Mouse (Mus musculus): Measurements from ENCODE around the gene Gm42674.

Gene Gm42674

DNA sequence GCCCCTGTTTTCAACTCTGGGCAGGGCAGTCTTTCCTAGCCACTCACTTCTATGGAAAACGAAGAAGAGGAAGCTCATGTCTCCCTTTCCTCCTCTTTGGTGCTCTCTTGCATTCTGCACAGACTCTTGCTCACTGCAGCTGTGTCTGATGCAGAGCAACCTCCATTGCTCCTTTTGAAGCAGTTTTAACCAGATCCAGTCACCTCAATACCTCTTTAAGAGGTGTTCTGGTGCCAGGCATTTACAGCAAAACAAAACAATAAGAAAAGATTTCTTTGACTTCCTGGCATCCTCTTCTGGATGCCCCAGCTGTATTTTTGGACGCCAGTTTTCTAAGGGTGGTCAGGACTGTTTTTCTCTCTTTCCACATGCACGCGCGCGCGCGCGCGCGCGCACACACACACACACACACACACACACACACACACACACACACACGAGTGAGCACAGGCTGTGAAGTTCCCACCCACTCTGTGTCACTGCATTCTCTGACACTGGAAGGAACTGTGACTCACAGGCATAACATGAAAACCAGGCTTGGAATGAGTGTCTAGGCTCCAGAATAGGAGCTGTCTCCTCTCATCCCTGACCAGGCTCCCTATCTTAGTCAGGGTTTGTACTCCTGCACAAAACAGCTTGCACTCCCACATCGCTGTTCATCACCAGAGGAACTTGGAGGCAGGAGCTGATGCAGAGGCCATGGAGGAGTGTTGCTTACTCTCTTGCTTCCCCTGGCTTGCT, 14.2 kb upstream of the Gm42674 start:
- no peak for TF ChIP-seq GATA4 (IDR thresholded peaks at IDR 0.05; ENCODE audit: insufficient replicate concordance, low read length)

DNA sequence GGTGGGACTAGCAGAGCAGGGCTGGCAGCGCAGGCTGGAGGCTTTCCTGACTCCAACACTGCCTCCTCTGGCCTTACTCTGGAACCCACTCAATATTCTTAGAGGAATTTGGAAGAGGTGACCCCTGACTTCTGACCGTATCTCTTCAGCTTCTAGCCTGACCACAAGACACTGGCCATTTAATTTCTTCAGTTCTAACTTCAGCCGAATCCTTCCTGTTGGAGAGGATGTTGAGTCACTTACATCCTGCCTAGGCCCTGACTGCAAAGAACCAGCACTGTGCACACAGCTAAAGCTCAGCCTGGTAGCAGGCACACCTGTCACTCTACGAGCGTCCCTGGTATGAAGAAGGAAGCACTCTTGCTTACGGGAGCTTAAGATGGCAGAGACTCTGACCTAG, 12.3 kb upstream of the Gm42674 start:
- TF ChIP-seq GATA4 (IDR thresholded peaks at IDR 0.05; ENCODE audit: insufficient replicate concordance, low read length): no peak

DNA sequence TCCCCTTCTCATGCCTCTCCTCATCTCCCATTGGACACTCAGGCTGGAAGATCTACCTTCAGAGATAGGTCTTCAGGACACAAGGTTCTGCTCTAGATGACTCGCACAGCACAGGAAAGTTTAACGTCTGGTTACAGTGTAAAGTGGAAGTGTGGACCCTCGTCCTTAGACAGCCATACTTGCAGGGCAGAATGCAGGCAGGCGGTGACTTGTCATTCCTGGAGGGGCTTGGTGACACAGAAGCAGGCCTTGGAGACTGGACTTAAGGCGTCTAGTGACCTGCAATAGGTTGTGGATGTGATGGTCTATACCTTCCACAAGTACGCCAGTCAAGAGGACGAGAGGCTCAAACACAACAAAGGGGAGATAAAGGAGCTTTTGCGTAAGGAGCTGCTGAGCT, 11.8 kb upstream of the Gm42674 start, which contains the start of gene S100a2:
TSS of gene S100a2 (plus strand) at position 301 of the 400 bp plus-strand sequence.
- no peak for TF ChIP-seq GATA4 (IDR thresholded peaks at IDR 0.05; ENCODE audit: insufficient replicate concordance, low read length)

DNA sequence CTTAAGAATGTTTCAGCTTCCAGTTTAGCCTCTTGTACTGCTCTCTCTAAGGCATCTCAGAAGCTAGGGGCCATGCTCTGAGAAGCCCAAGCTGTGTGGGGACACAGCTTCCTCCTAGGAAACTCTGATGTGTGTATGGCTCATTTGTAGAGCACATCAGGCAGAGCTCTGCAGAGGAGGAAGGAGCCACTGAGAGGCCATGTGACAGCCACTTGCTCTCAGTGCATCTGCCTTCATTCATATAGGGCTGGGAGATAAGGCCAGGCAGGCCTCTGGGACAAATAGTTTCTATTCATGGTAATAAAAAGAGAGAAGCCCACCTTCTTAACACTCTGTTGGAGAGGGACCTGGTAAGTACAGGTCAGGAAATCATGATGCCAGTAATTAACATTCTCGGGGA, 7.2 kb upstream of the Gm42674 start:
- TF ChIP-seq GATA4 (IDR thresholded peaks at IDR 0.05; ENCODE audit: insufficient replicate concordance, low read length): no peak

DNA sequence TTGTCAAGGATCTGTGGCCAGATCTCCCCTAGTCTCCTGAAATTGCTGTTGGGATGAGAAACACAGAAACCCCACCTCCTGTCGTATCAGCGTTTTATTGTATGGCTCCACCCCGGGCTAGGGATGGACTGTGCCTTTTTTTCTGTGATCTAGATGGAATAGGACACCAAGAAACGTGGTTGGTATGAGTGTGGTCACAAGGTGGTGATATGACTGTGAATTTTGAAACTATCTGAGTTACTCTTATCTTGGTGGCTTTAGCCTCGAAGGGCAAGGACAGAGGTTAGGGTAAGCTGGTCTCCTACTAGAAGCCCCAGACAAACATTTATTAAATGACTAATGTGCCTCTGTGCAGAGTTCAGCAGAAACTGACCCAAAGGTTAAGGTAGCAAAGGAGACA, 6.1 kb upstream of the Gm42674 start:
- TF ChIP-seq GATA4 (IDR thresholded peaks at IDR 0.05; ENCODE audit: insufficient replicate concordance, low read length): no peak

DNA sequence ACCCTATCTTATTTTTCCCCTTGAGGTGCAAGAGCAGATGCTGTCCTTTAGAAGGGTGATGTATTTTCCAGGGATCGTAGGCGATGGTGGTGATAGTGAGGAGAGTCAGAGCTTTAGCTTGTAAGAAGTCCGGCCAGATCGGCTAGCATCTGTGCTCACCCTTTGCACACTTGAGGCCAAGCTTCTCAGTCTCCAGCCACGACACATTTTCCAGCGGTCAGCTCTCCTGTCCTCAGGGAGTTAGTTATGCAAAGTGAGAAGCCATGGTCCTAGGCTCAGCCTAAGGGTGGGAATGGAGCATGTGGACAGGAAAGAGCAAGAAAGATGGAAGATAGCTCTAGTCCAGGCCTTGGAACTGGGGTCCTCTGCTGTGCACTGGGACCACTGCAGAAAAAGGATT, 4.9 kb upstream of the Gm42674 start:
- TF ChIP-seq GATA4 (IDR thresholded peaks at IDR 0.05; ENCODE audit: insufficient replicate concordance, low read length): no peak

DNA sequence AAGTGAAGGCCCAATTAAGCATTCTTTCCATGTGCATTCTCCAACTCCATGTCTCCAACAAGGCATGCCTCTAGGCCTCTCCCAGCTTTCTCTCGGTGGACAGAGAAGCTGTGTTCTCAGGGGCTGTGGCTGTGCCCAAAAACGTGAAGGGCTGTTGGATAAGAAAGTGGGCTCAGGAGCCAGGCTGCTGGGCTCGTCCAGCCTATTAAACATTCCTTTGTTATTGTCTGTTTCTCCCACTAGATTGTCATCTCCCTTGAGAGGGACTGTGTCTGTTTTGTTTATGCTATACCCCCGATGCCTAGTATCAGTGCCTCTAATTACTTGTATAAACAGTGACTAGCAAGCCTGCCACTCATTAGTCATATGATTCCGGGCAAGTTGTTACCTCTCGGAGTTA, 4.0 kb upstream of the Gm42674 start:
- TF ChIP-seq GATA4 (IDR thresholded peaks at IDR 0.05; ENCODE audit: insufficient replicate concordance, low read length): no peak

DNA sequence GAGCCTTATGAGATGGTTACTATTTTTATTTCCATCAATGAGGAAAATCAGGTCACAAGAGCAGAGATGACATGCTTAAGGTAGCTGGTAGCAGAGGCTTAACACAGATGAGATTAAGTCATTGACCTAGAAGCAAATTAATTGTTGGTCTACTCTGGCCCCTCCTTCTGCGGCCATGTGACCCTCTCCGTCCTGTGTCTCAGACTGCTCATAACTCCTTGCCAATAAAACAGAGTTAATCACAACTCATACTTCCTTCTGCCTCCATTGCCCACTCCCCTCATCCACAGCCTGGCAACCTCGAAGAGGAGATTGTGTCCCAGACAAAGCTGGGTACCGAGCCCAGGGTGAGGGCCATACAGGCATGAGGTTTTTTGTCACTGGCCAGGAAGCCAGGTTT, 3.5 kb upstream of the Gm42674 start:
- no peak for TF ChIP-seq GATA4 (IDR thresholded peaks at IDR 0.05; ENCODE audit: insufficient replicate concordance, low read length)

DNA sequence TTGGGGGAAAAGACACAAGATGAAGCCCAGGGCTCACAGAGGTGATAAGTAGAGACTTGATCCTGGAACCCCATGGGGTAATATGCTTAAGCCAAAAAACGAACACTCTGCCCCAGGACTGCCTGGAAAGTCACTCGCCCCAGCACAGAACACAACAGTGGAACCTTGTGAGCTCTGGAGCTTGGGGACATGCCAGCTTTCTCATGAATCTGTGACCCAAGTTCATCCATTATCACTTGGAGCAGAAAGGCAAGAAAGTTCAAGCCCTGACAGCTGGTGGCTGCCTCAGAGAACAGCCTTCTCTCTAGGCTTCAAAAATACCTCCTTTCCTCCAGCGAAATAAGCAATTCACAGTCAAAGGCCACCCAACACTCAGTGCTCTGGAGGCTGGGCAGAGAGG, 2.3 kb upstream of the Gm42674 start:
- no peak for TF ChIP-seq GATA4 (IDR thresholded peaks at IDR 0.05; ENCODE audit: insufficient replicate concordance, low read length)

DNA sequence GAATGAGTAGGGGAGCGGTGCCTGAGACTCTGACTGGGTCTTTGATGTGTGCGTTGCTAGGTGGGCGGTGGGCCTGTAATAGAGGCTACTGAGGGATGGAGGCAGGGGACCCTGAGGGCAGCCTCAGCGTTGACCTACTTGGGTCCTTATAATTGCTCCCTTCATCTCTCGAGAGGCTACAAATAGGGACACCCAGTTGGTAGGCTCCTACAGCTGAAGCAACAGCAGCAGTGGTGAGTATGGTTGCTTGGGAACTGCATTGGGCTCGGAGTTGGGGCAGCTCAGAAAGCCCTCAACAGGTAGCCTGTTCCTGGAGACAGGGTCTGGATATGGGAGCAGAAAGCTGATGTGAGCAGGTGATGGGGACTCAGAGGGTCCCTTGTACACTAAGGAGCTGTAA, 1.7 kb upstream of the Gm42674 start:
- no peak for TF ChIP-seq GATA4 (IDR thresholded peaks at IDR 0.05; ENCODE audit: insufficient replicate concordance, low read length)

DNA sequence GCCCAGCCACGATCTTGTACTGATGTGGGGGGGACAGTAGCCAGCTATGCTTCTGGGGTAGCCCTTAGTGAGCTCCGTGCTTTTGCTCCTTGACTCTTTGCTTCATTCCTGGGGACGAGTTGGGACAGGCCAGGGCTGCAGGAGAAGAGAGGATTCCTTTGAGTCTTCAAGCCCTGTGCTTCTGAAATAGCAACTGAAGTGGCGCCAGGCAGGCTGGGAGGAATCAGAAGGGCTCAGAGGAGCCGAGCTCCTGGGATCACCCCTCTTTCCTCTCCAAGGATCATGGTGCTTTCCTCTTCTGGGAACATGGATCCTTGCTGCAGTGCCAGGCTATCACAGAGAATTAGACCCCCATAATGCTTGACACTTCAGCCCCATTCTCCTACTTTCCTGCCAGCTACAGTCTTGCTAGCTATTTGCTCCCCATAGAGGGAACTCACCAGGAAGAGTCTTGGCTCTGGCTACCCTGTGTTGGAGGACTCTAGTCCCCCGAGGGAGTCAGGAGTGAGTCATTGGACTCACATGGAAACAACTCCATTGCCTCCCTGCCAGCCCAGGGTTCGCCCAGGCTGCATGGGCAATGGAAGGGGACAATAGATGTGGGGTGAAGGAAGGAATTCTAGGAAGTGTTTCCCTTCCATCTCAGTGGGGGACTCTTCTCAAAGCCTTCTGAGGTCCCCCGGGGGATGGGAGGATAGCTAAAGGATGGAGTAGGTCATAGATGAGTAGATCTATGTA, 1.1 kb upstream of the Gm42674 start:
- TF ChIP-seq GATA4 (IDR thresholded peaks at IDR 0.05; ENCODE audit: insufficient replicate concordance, low read length): no peak

DNA sequence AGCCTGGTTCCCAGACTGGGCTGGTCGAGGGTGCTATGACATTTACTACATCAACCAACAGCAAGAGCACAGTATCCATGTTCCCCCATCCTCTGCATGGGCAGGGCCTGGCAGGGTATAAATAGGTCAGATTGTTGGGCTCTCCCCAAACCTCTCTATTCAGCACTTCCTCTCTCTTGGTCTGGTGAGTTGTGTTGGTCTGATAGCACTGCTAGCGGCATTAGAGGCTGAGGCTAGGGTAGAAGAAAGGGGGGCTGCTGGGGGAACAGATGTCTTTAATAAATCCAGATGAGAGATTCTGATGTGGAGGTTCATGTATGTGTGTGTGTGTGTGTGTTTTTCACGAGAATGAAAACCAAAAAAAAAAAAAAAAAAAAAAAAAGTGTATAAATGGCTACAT, 1.9 kb downstream of the Gm42674 start, which contains the start of gene S100a4:
TSS of gene S100a4 (plus strand) at position 149 of the 400 bp plus-strand sequence.
- no peak for TF ChIP-seq GATA4 (IDR thresholded peaks at IDR 0.05; ENCODE audit: insufficient replicate concordance, low read length)

DNA sequence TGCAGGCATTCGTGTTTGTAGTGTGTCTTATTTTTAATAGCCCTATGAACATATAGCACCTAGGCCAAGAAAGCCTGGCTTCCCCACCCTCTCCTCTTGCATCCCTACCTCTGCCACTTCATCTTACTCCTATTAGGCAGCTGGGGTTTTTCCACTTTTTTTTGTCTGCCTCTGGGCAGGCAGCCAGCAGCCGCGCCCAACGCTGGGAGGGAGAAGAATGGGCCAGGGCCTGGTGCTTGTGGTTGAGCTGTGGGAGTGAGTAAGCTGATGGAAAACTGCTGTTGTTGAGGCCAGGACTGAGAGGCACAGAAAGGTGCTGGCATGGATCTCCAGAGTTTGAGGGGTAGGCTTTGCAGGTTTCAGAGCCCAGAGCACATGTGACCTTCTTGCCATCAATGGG, 2.7 kb downstream of the Gm42674 start:
- TF ChIP-seq GATA4 (IDR thresholded peaks at IDR 0.05; ENCODE audit: insufficient replicate concordance, low read length): no peak

DNA sequence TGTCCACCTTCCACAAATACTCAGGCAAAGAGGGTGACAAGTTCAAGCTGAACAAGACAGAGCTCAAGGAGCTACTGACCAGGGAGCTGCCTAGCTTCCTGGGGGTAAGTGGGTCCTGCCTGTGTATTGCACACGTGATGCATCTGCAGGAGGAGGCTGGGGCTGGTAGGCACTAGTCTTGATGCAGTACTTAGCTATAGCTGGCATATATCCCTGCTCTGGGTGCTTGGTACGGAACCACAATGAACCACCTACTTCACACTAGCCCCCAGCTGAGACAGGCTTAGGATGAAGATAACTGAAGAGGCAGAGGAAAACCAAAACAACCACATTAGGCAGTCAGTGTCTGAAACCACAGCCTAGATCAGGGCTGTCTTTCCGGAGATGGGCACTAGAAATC, 3.3 kb downstream of the Gm42674 start:
- no peak for TF ChIP-seq GATA4 (IDR thresholded peaks at IDR 0.05; ENCODE audit: insufficient replicate concordance, low read length)

DNA sequence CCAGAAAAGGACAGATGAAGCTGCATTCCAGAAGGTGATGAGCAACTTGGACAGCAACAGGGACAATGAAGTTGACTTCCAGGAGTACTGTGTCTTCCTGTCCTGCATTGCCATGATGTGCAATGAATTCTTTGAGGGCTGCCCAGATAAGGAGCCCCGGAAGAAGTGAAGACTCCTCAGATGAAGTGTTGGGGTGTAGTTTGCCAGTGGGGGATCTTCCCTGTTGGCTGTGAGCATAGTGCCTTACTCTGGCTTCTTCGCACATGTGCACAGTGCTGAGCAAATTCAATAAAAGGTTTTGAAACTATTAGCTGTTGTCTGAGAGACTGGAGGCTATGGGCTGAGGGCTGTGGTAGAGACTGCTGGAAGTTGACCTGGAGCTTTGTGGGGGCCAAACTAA, 4.0 kb downstream of the Gm42674 start:
- TF ChIP-seq GATA4 (IDR thresholded peaks at IDR 0.05; ENCODE audit: insufficient replicate concordance, low read length): no peak

DNA sequence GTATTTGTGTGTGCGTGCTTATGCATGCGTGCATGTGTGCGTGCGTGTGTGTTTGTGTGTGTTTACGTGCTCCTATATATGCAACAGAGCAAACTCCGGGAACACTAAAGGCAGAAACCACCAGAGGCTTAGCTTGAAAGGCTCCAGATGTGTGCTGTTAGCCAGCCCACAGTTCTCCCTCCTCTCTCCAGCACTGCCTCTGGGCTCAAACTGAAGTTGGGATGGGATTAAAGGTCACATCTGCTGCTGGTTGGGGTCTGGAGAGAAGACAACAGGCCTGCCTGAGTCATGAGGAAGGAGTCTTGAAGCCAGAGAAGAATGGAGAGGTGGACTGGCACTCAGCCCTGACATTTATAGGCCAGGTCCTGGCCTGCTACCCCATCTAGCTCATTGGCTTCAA, 4.5 kb downstream of the Gm42674 start:
- no peak for TF ChIP-seq GATA4 (IDR thresholded peaks at IDR 0.05; ENCODE audit: insufficient replicate concordance, low read length)

All from liver, adult (tissue).